Mouse (Mus musculus) neural tube, embryonic 10.5 days (tissue): ENCODE measurements around the gene Foxj1.
A peak's percentile ranks its signal among the peaks of the same experiment; 100 is the strongest.
"Not testable (repeated sequence)": the region's sequence is repeated elsewhere in the genome, so short reads cannot be mapped to it uniquely, and the experiment has no call there.

Source experiments
- DNase-seq: peaks from one replicate; pipeline ENCODE4 v3.0.0-alpha.2; 2017; ENCODE audit warnings: low spot score; ENCODE audit errors: extremely low spot score

Gene Foxj1

DNA sequence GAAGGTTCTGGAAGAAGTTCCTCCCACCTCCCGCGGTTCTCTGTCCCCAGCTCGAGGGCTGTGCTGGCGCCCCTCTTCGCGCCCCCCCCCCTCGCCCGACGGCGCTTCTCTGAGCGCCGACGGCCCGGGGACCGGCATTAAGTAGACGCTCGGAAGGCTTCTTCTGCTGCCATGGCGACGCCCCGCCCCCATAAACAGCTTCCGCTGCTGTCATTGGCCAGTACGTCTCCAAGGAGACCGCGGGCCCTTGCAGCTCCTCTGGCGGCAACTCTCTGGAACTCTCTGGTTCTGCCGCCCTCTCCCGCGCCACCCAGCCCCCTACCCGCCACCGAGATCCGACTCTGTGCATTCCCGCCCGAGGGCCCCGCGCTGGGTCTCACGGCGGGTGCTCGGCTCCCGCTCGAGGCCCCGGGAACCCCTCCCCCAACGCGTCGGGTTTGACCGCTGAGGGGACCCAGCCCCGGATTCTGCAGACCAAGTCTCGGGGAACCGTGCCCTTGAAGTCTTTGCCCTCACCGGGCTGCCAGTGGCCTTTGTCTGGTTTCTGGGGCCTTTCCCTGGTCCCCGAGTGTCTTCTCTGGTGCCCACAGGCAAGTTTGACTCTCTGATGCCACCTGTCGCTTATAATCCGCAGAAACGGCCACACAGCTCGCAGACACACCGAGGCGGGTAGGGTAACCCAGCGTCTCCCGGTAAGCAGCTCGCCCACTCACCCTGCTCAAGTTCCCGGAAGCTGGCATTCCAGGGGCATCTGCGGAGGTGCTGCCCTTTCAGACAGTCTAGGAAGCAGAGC, at the start of gene Foxj1:
Foxj1 (minus strand) TSS at position 156 of the 793 bp plus-strand sequence.
- DNase-seq = peak; percentile 100

DNA sequence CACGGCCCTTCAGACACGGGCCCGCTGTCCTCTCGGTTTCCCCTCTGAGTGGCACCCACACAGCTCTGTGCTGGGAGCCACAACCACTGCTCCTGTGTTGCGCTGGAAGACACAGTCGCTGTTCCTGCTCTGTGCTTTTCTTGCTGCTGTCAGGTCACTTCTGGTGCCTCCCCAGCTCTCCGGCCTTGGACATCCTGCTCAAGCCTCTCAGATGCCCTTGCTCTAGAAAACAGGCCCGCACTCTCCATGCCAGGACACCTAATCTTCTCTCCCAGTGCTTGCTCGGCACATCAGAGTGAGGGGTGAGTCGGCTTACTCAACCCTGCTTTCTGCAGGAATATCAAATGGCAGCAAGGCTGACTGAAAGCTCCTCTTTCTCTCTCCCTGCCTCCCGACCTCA, 49.0 kb upstream of the Foxj1 start:
- no peak for DNase-seq

DNA sequence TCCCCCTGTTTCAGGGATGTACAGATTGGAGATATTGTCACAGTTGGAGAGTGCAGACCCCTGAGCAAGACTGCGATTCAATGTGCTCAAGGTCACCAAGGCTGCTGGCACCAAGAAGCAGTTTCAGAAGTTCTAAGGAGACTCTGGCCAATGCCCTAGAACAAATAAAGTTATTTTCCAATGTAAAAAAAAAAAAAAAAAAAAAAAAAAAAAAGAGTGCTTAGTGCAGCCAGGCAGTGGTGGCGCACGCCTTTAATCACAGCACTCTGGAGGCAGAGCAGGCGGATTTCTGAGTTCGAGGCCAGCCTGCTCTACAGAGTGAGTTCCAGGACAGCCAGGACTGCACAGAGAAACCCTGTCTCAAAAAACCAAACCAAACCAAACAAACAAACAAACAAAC, 47.9 kb upstream of the Foxj1 start:
- DNase-seq = not testable (repeated sequence)

DNA sequence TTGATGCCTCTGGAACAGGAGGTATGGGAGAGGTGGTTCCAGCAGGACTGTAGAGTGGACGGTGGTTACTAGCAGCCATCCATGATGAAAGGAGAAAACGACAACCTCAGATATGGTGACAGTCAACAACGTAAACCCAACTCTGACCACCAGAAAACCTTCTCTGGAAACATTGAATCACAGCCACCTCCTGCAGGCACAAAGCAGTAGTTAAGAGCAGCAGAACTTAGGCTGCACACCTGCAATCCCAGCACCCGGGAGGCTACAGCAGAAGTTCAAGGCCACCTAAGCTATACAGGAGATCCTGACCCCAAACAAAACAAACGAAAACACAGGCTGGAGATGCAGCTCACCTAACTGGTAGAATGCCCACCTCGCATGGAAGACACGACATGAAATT, 45.6 kb upstream of the Foxj1 start:
- no peak for DNase-seq

DNA sequence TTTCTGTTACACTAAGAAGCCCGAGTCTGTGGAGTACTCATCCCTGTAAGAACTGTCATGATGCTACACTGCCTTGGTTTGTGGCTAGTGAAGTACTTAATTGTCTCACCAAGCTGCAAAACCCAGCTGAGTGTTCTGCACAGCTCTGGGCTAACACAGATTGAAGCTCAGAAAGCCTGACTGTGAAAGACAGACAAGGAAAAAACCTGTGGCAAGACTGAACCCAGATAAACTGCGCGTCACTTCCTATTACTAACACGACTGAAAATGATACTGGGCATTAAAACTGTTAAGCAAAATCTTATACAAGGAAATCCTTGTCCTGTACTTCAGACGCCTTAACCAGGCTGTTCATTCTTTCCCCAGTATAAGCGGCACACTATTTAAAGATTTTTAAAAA, 44.3 kb upstream of the Foxj1 start:
- no peak for DNase-seq

DNA sequence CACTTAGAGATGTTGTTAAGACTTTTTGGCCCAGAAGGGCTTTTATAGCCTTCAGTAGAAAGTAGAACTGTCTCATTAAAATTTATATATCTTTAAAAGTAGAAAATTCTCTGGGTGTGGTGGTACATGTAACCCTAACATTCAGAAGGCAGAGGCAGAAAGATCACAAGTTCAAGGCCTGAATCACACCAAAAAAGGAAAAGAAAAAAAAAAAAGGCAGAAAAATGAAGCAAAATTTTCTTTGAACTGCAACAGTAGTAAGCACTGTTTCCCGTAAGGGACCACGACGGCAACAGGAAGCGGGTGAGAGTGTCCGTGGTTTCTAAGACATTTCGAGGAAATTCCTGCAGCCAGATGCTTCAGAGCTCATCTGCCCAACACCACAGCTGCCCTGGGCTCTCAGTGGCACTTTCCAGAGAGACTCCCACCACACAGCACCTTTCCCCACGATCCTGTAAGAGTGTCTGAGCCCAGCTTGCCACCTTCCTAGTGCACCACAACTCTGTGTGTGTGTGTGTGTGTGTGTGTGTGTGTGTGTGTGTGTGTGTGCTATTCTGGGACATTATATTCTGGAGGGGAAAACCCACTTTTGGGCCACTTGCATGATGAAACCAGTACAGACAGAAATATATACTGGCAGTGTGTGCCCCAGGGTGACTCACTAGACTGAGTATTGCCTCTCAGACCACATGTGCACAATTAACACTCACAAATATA, 41.9 kb upstream of the Foxj1 start:
- no peak for DNase-seq

DNA sequence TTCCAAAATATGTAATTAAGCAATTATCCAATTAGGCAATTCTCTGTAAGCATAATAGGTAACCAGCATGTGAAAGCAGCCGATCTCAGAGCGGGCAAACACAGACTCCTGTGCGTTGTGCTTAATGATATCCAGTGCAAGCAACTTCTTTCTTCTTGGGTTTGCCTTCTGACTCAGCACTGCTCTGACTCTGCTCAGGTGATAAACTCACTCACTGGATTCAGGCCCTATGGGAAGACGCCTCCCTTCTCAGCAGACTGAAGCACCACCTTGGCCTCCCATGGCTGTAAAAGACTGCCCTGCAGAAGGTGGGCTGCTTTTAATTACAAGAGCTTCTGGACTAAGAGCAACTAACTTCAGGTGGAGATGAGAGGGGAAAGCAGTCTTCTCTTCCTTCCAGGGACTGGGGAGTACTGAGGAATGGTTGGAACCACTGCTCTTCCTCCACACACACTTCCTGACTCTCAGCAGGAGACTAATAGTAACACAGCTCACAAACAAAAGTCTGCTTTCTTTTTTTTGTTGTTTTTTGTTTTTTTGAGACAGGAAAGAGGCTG, 36.8 kb upstream of the Foxj1 start:
- no peak for DNase-seq

DNA sequence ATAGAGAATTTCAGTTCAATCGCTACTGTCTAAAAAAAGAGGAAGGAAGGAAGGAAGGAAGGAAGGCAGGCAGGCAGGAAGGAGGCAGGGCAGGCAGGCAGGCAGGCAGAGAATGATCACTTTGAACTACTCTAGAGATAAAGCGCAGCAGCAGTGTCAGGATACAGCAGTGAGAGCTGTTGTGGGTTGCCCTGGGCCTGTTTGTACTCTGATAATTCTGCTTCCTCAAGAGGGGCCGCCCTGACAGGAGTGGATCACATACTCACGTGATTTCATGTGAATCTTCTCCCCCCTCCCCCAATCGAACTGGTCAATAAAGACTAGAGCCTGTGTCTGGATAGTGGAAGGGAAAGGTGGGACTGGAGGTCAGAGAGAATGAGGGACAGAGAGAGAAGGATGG, 34.4 kb upstream of the Foxj1 start:
- DNase-seq = no peak

DNA sequence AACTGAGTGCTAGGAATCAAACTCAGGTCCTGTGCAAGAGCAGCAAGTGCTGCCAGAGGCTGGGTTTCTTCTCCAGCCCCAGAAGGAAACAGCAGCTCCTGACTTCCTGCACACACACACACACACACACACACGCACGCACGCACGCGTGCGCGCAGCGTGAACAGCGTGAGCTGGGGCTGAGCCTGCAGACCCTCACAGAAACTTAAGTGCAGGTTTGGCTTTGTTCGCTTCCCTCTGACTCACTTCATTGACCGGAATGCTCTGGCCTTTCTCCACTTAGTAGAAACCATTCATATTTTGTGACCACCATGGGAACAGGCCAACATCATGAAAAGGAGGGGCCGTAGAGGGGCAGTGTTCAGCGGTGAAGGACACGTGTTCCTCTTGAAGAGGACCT, 33.9 kb upstream of the Foxj1 start:
- DNase-seq = no peak

DNA sequence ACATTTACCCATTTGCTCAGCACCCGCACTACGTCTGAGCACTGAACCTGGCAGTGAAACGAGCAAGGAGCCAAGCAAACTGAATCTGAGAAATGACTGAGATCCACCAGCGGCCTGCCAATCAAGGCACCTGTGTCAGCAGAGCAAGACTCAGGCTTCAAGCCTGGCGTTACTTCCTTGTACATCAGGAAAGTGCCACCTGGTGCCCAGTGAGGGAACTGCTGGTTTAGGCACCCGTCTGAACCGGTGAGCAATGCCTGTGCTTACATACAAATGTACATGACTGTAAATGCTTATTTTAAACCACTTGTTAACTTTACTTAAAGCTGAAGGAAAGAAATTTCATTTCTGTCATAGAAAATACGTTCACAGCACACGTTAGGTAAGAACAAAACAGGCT, 32.9 kb upstream of the Foxj1 start:
- DNase-seq = peak; percentile 81

DNA sequence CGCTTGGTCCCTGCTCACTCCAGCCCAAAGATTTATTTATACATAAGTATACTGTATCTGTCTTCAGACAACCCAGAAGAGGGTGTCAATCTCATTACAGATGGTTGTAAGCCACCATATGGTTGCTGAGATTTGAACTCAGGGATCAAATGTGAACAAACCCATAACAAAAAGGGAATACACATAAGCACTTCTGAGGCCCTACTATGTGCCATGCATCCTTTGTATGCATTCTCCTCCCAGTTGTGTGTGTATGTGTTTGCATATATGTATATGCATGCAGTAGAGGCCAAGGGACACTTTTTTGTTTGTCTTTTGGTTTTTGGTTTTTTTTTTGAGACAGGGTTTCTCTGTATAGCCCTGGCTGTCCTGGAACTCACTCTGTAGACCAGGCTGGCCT, 31.4 kb upstream of the Foxj1 start:
- DNase-seq = no peak

DNA sequence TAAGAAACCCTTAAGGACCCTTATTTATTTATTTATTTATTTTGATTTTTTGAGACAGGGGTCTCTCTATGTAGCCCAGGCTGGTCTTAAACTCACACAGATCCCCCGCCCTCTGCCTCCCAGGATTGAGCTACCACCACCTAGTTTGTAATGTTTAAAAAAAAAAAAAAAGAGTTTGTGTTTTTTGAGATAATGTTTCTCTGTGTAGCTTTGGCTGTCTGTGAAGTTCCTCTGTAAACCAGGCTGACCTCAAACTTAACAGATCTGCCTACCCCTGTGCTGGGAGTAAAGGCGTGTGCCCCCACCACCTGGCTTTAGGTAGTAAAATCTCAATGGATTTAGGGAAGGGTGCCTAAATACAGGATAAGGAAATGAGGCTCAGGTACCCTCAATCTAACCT, 30.9 kb upstream of the Foxj1 start:
- DNase-seq = no peak

DNA sequence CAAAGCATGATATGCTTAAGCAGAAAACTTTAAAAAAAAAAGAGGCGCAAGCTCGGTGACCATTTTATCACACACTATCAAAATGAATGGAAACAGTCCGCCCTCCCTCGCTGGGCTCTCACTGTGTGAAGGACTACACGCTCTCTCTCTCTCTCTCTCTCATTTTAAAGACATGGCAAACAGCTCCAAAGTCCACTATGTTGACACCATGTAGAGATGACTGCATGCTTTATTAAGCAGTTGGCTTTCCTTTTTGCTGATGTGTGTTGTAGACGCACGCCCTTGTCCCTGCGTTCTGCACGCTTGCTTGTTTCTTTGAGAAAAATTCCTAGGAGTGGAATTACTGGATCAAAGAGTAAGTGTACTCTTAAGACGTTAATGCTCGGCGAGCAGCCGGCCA, 30.2 kb upstream of the Foxj1 start:
- no peak for DNase-seq

DNA sequence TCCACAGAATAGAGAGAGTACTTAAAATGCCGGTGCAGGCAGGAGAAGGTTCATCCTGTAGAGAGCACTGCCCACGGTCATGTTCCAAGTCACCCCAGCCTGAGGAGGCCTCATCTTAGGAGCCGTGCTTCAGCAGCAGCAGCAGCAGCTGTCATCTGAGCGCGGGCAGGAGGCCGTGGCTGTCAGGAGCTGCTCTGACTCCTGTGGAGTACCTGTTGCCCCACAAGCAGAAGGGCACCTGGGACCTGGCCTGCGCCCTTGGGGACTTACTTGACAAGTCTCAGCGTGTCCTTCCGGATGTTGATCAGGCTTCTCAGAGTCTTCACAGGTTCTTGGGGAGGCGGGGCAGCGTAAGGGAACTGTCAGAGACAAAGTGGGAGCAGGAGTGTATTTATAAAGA, 26.8 kb upstream of the Foxj1 start:
- no peak for DNase-seq

DNA sequence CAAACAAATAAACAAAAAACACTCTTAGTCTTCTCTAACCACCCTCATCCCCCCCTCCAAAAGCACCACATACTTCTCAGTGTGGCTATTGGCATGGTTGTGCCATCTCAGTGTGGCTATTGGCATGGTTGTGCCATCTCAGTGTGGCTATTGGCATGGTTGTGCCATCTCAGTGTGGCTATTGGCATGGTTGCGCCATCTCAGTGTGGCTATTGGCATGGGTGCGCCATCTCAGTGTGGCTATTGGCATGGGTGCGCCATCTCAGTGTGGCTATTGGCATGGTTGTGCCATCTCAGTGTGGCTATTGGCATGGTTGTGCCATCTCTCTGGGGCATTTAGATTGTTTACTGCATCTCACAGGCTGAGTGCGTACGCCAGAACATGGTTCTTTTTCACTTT, 25.7 kb upstream of the Foxj1 start:
- DNase-seq = not testable (repeated sequence)

DNA sequence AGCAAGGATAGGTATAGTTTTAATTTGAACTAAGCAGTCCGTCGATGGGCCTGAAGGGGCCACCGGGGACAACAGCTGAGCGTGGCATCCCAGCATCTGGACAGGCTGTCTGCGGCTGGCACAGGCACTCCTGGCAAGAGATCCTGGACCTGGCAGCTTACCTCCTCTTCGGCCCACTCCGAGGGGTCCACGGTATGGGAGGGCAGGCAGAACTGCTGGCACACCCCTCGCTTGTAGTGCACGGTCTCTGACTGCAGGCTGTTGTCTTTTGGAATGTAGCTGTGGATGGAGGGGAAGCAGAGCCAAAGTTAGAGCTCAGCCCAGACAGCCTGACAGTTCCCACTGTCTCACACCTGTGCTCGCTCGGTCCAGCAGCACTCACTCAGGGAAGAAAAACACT, 24.5 kb upstream of the Foxj1 start:
- no peak for DNase-seq

DNA sequence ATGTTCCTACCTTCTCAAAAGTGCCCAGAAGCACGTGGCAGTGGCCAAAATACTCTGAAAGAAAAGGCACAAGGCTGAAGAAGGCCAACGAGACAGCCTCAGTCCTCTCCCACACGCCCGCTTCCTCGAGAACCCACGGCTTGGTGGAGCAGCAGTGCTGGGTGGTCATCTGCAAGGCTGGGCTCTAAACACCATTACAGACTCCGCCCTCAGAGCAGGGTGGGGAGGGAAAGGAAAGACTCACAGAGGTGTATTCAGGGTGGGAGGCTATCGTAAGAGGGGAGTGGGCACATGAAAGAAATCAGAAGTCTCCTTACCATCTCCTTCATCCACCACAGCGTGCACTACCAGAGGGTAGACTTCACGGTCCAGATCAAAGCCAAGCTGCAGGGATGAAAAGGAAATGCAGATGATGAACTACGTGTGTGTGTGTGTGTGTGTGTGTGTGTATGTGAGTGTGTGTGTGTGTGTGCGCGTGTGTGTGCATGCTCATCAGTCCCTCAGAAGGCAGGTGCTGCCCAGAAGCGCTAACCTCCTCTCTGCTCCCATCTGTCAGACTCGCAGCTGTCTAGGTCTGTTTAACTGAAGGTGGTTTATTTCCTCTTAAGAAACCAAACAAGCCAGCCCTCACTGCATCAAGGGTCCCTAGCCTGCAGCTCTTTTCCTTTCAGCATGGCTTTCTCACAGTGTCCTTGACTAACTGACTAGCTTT, 23.9 kb upstream of the Foxj1 start:
- no peak for DNase-seq

DNA sequence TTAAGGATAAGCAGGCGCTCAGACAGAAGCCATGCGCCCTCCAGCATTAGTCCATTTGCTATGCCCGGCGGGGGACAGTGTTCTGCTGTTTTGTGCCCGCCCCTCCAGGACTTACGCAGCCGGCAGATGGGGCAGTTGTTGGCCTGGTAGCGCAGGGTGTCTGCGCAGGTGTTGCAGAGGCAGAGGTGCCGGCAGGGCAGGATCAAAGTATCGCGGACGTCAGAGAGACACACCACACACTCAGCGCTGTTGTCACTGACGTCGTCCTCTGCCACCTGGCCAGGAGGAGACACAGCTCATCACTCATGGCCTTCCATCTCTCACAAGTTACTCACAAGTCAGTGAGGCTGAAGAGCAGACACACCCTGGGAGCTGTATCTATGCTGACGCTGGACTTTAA, 19.3 kb upstream of the Foxj1 start:
- no peak for DNase-seq

DNA sequence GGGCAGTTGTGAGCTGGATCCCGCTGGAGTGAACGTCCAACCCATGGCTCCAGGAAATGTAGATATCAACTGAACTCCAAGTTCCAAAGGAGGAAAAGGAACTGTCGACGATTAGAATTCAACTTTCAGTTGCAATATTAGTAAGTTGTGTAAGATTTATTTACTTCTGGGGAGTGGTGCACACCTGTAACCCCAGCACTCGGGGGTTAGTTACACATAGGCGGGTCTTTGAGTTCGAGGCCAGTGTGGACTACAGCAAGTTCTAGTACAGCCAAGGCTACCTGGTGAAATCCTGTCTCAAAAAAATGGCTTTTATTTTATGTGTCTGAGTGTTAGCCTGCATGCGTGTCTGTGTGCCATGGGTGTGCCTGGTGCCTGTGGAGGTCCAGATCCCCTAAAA, 18.3 kb upstream of the Foxj1 start:
- no peak for DNase-seq

DNA sequence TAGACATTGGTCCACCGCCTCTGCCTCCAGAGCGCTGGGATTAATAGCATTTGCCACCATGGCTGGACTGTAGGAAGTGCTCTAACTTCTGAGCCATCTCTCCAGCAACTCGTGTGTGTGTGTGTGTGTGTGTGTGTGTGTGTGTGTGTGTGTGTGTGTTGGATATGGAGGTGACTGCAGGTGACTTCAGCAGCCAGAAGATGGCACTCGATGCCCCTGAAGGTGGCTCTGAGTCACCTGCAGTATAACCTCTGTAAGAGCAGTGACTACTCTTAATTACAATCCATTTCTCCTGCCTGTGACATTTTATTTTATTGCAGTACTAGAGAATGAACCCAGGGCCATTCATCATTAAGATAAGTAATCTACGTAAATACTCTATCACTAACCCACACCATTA, 16.1 kb upstream of the Foxj1 start:
- DNase-seq = no peak

DNA sequence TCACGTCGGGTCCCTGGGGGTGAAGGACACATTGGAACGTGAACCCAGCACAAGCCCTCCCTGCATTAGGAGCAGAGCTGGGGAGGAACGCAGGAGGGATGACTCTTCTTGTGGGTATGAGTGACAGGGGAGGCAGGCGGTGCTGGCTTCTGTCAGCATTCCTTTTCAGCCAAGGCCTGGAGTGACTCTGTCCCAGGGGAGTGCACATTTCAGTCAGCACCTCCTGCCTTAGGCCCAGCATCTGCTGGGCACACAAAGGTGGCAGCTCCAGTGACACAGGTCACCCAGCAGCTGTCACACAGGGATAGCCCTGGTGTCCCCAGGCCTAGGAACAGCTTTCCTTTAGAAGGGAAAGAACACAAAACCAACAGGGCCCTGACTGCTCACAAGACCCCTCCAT, 12.8 kb upstream of the Foxj1 start:
- DNase-seq = no peak

DNA sequence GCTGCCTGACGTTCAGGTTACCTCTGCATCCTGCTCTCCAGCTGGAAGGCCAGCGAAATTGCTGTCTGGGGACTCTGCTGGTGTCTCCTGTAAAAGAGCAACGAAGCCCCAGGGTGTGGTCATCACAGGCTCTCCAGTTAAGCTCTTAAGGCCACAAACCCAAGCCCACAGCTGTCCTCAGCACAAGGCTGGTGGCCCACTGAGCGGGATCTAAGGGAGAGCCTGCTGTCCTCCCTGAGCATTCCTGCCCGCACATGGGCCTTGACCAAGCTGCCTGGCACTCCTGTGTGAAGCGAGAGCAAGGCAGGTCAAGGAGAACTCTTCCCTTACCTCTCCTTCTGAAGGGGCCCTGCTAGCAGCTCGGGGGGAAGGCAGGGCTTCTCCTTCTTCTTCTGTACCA, 11.8 kb upstream of the Foxj1 start:
- no peak for DNase-seq
